Mouse (Mus musculus) liver, embryonic 14.5 days (tissue): ENCODE results near the gene 4833423E24Rik. TPM values are rescaled to one million over a fixed set of nuclear protein-coding genes. Genes with fewer than 3 reads are reported as not detected.

Source experiments
- ATAC-seq: fragments of 200-750 bp; cut with Nextera tagmentation; 2 replicates; pipeline ENCODE4 v1.8.0; 2017; ENCODE audit warnings: moderate number of reproducible peaks, mild to moderate bottlenecking, moderate library complexity; ENCODE audit not compliant: insufficient read depth
- DNase-seq, 3 experiments: peaks; one replicate each; pipeline ENCODE4 v3.0.0-alpha.2; 2012 to 2013; ENCODE audit warnings: low read depth in 3 of 3, low spot score in 3 of 3
- H3K27ac ChIP-seq: fragments of 300-500 bp; sonication (generic); 2 replicates; pipeline ENCODE4 v1.5.1; 2014; ENCODE audit warnings: moderate library complexity, mild to moderate bottlenecking, control low read depth, inconsistent platforms
- H3K27me3 ChIP-seq: fragments of 300-500 bp; sonication (generic); 2 replicates; pipeline ENCODE4 v1.6.1; 2014; ENCODE audit warnings: mild to moderate bottlenecking, low read length, moderate library complexity; ENCODE audit not compliant: control insufficient read depth, insufficient read depth
- H3K36me3 ChIP-seq: fragments of 300-500 bp; sonication (generic); replicated peaks from 2 replicates; pipeline ENCODE4 v1.6.1; 2014; ENCODE audit warnings: low read depth; ENCODE audit not compliant: control insufficient read depth, insufficient read depth
- H3K4me1 ChIP-seq, 2 experiments: fragments of 200-500 bp in 1 of 2; fragments of 300-500 bp in 1 of 2; sonication (generic) in 1 of 2; replicated peaks; 2 replicates each; pipeline ENCODE4 v1.6.1; 2012 to 2014; ENCODE audit warnings: antibody characterized with exemption in 1 of 2, inconsistent platforms in 1 of 2, low read length in 1 of 2; ENCODE audit not compliant: control insufficient read depth in 2 of 2, insufficient read depth in 2 of 2
- H3K4me2 ChIP-seq: fragments of 300-500 bp; sonication (generic); 2 replicates; pipeline ENCODE4 v1.6.1; 2014; ENCODE audit warnings: low read depth, mild to moderate bottlenecking, control low read depth, moderate library complexity
- H3K4me3 ChIP-seq, 2 experiments: fragments of 200-500 bp in 1 of 2; fragments of 300-500 bp in 1 of 2; sonication (generic) in 1 of 2; 2 replicates each; pipeline ENCODE4 v1.5.1; 2012 to 2014; ENCODE audit warnings: low read depth in 2 of 2, low read length in 2 of 2, mild to moderate bottlenecking in 2 of 2, control low read depth in 1 of 2, inconsistent platforms in 1 of 2, moderate library complexity in 1 of 2; ENCODE audit not compliant: insufficient read depth in 1 of 2
- H3K9ac ChIP-seq: fragments of 300-500 bp; sonication (generic); replicated peaks from 2 replicates; pipeline ENCODE4 v1.6.1; 2014; ENCODE audit warnings: mild to moderate bottlenecking, control low read depth, moderate library complexity
- H3K9me3 ChIP-seq: fragments of 300-500 bp; sonication (generic); 2 replicates; pipeline ENCODE4 v1.6.1; 2016; ENCODE audit warnings: low read length, mixed read lengths; ENCODE audit not compliant: control insufficient read depth
- CTCF ChIP-seq: IDR thresholded peaks from 2 replicates; pipeline ENCODE4 v1.5.1; 2016; ENCODE audit warnings: antibody characterized with exemption, low read depth, control low read depth
- EP300 ChIP-seq: IDR thresholded peaks from 2 replicates; pipeline ENCODE4 v1.6.1; 2016; ENCODE audit warnings: antibody characterized with exemption, low read depth
- WGBS: fragments of 180-500 bp; shearing (Covaris S2); extraction: QIAGEN DNeasy Blood & Tissue Kit; methylation state at CpG from one replicate; pipeline ENCODE4 v1.1.7; 2014; ENCODE audit not compliant: insufficient replicate concordance; 5-methylcytosine and 5-hydroxymethylcytosine counted together
- polyA plus RNA-seq, 2 experiments: library from polyadenylated mRNA; depleted of rRNA in 1 of 2; stranded (reverse) in 1 of 2; unstranded in 1 of 2; fragments of >200 nt; fragmentation: Nextera tagmentation in 1 of 2; extraction: Ambion mirVana in 1 of 2; gene quantifications; 2 replicates each; pipeline versions ENCODE4 v1.2.1 to v1.2.3; 2012 to 2014

The 4833423E24Rik gene
- polyA plus RNA-seq, 2 experiments: not detected

DNA sequence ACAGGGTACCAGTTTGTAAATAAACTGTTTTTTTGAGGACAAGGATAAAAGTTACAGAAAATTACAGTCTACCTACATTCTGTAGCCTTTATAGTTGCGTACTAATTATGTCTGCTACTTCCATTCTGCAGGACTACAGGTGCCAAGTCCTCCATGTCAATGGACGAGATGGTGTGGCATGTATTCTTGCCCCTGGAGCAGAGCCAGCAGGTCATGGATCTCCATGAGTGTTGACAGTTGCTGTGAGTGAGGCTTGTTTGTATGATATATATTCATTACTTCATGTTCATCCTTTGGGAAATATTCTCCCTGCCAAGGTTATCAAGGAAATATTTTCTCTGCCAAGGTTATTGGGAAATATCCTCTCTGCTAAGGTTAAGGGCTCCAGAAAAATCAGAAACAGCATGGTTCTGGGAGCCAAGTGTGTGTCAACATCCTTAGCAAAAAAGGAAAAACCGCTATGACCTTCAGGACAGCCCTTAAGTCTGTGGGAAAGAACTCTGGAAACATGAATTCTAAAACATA, 52.0 kb downstream of the 4833423E24Rik start:
- H3K27me3 ChIP-seq: no peaks in the 10 kb centered on the region
- H3K4me1 ChIP-seq: no peaks in the 10 kb centered on the region
- WGBS: 42% methylated on average over 3 of the region's 3 CpGs
- H3K27ac ChIP-seq: no peak overlapping the region
- H3K4me3 ChIP-seq: no peak overlapping the region
- DNase-seq: no peak
- no peaks in the 10 kb centered on the region for H3K36me3 ChIP-seq
- H3K9me3 ChIP-seq: no peaks in the 10 kb centered on the region
- H3K4me2 ChIP-seq: no peak overlapping the region
- TF ChIP-seq CTCF (no peak), EP300 (no peak)
- ATAC-seq: no peak
- no peak overlapping the region for H3K9ac ChIP-seq

- DNase-seq (no peak), ATAC-seq (no peak)
- WGBS: 19% methylated on average over 1 of the region's 1 CpGs
- H3K9ac ChIP-seq: no peak within 1 kb of the TSS
- H3K4me3 ChIP-seq: no peak within 1 kb of the TSS
- no peaks in the 10 kb centered on the region for H3K9me3 ChIP-seq
- H3K4me1 ChIP-seq: no peaks in the 10 kb centered on the region
- no peak within 1 kb of the TSS for H3K27ac ChIP-seq
- no peak within 1 kb of the TSS for H3K4me2 ChIP-seq
- TF ChIP-seq EP300: no peak
- H3K27me3 ChIP-seq: no peaks in the 10 kb centered on the region
- H3K36me3 ChIP-seq: no peaks in the 10 kb centered on the region
These were observed 75.3 kb downstream of the 4833423E24Rik start, which contains the start of gene Olfr995 for GRCm38 (mm10) chr2:85443539-85443938. Olfr995 (minus strand) TSS chr2:85443639.

DNA sequence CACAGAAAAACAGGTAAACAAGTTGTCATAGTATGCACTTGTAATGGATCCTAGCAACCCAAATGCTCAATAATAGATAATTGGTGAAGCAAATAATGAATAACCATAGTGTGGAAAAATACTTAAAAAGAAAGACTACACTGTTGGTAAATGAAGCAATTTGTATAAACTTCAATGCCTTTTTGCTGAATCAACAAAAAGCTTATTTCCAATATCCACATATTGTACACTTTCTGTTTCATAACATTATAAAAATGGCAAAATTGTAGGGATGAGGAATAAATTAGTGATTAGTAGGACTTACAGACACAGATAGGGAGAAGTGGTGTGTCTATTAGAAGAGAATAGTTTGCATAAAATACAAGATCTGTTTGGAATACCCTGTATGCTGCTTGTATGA, 76.3 kb downstream of the 4833423E24Rik start:
- H3K9ac ChIP-seq: no peak overlapping the region
- TF ChIP-seq EP300 (no peak), CTCF (no peak)
- ATAC-seq: no peak
- H3K27me3 ChIP-seq: no peaks in the 10 kb centered on the region
- H3K4me3 ChIP-seq: no peak overlapping the region
- H3K9me3 ChIP-seq: no peaks in the 10 kb centered on the region
- no peak overlapping the region for H3K27ac ChIP-seq
- no peak overlapping the region for H3K4me2 ChIP-seq
- no peaks in the 10 kb centered on the region for H3K36me3 ChIP-seq
- no peak for DNase-seq
- no peaks in the 10 kb centered on the region for H3K4me1 ChIP-seq

GRCm38 (mm10) chr2:85436351-85436750, 82.5 kb downstream of the 4833423E24Rik start, which contains the start of gene Olfr994:
Olfr994 (minus strand) TSS chr2:85436451.
- H3K4me1 ChIP-seq: no peaks in the 10 kb centered on the region
- DNase-seq: no peak
- ATAC-seq: no peak
- 67% methylated on average over 3 of the region's 3 CpGs for WGBS
- H3K9ac ChIP-seq: no peak within 1 kb of the TSS
- TF ChIP-seq EP300 (no peak), CTCF (no peak)
- no peak within 1 kb of the TSS for H3K4me2 ChIP-seq
- no peaks in the 10 kb centered on the region for H3K36me3 ChIP-seq
- no peak within 1 kb of the TSS for H3K4me3 ChIP-seq
- no peaks in the 10 kb centered on the region for H3K9me3 ChIP-seq
- H3K27ac ChIP-seq: no peak within 1 kb of the TSS
- no peaks in the 10 kb centered on the region for H3K27me3 ChIP-seq

Other genes starting within 250 kb of the 4833423E24Rik start
- gene Olfr987, start 179.7 kb downstream of the 4833423E24Rik start, polyA plus RNA-seq (2012; rRNA removed): not detected in 2 replicates
- gene Olfr987, start 179.7 kb downstream of the 4833423E24Rik start, polyA plus RNA-seq (2014; fragmentation: Nextera tagmentation; extraction: Ambion mirVana): not detected in 2 replicates
- gene Olfr988, start 155.8 kb downstream of the 4833423E24Rik start, polyA plus RNA-seq (2012; rRNA removed): not detected in 2 replicates
- not detected in 2 replicates for gene Olfr988, start 155.8 kb downstream of the 4833423E24Rik start, polyA plus RNA-seq (2014; fragmentation: Nextera tagmentation; extraction: Ambion mirVana)
- gene Olfr992, start 109.6 kb downstream of the 4833423E24Rik start, polyA plus RNA-seq (2012; rRNA removed): not detected in 2 replicates
- not detected in 2 replicates for gene Olfr992, start 109.6 kb downstream of the 4833423E24Rik start, polyA plus RNA-seq (2014; fragmentation: Nextera tagmentation; extraction: Ambion mirVana)
- gene Olfr993, start 104.1 kb downstream of the 4833423E24Rik start, polyA plus RNA-seq (2012; rRNA removed): not detected in 2 replicates
- gene Olfr993, start 104.1 kb downstream of the 4833423E24Rik start, polyA plus RNA-seq (2014; fragmentation: Nextera tagmentation; extraction: Ambion mirVana): not detected in 2 replicates
- not detected in 2 replicates for gene Olfr994, start 82.6 kb downstream of the 4833423E24Rik start, polyA plus RNA-seq (2012; rRNA removed)
- not detected in 2 replicates for gene Olfr994, start 82.6 kb downstream of the 4833423E24Rik start, polyA plus RNA-seq (2014; fragmentation: Nextera tagmentation; extraction: Ambion mirVana)
- not detected in 2 replicates for gene Olfr995, start 75.4 kb downstream of the 4833423E24Rik start, polyA plus RNA-seq (2012; rRNA removed)
- not detected in 2 replicates for gene Olfr995, start 75.4 kb downstream of the 4833423E24Rik start, polyA plus RNA-seq (2014; fragmentation: Nextera tagmentation; extraction: Ambion mirVana)
- gene Olfr996, start 60.2 kb upstream of the 4833423E24Rik start, polyA plus RNA-seq (2012; rRNA removed): not detected in 2 replicates
- not detected in 2 replicates for gene Olfr996, start 60.2 kb upstream of the 4833423E24Rik start, polyA plus RNA-seq (2014; fragmentation: Nextera tagmentation; extraction: Ambion mirVana)
- not detected in 2 replicates for gene Olfr998, start 69.9 kb upstream of the 4833423E24Rik start, polyA plus RNA-seq (2012; rRNA removed)
- gene Olfr998, start 69.9 kb upstream of the 4833423E24Rik start, polyA plus RNA-seq (2014; fragmentation: Nextera tagmentation; extraction: Ambion mirVana): not detected in 2 replicates
- not detected in 2 replicates for gene Olfr1000, start 92.9 kb upstream of the 4833423E24Rik start, polyA plus RNA-seq (2012; rRNA removed)
- gene Olfr1000, start 92.9 kb upstream of the 4833423E24Rik start, polyA plus RNA-seq (2014; fragmentation: Nextera tagmentation; extraction: Ambion mirVana): not detected in 2 replicates
- not detected in 2 replicates for gene Olfr1002, start 131.7 kb upstream of the 4833423E24Rik start, polyA plus RNA-seq (2012; rRNA removed)
- gene Olfr1002, start 131.7 kb upstream of the 4833423E24Rik start, polyA plus RNA-seq (2014; fragmentation: Nextera tagmentation; extraction: Ambion mirVana): not detected in 2 replicates
- not detected in 2 replicates for gene Olfr154, start 145.4 kb upstream of the 4833423E24Rik start, polyA plus RNA-seq (2012; rRNA removed)
- gene Olfr154, start 145.4 kb upstream of the 4833423E24Rik start, polyA plus RNA-seq (2014; fragmentation: Nextera tagmentation; extraction: Ambion mirVana): not detected in 2 replicates
- not detected in 2 replicates for gene Olfr1006, start 159.7 kb upstream of the 4833423E24Rik start, polyA plus RNA-seq (2012; rRNA removed)
- gene Olfr1006, start 159.7 kb upstream of the 4833423E24Rik start, polyA plus RNA-seq (2014; fragmentation: Nextera tagmentation; extraction: Ambion mirVana): not detected in 2 replicates
- not detected in 2 replicates for gene Olfr1008, start 170.4 kb upstream of the 4833423E24Rik start, polyA plus RNA-seq (2012; rRNA removed)
- not detected in 2 replicates for gene Olfr1008, start 170.4 kb upstream of the 4833423E24Rik start, polyA plus RNA-seq (2014; fragmentation: Nextera tagmentation; extraction: Ambion mirVana)
- gene Olfr1009, start 196.4 kb upstream of the 4833423E24Rik start, polyA plus RNA-seq (2012; rRNA removed): not detected in 2 replicates
- not detected in 2 replicates for gene Olfr1009, start 196.4 kb upstream of the 4833423E24Rik start, polyA plus RNA-seq (2014; fragmentation: Nextera tagmentation; extraction: Ambion mirVana)
- not detected in 2 replicates for gene Olfr1012, start 243.7 kb upstream of the 4833423E24Rik start, polyA plus RNA-seq (2012; rRNA removed)
- gene Olfr1012, start 243.7 kb upstream of the 4833423E24Rik start, polyA plus RNA-seq (2014; fragmentation: Nextera tagmentation; extraction: Ambion mirVana): not detected in 2 replicates
- not detected in 2 replicates for gene Olfr1013, start 248.1 kb upstream of the 4833423E24Rik start, polyA plus RNA-seq (2012; rRNA removed)
- gene Olfr1013, start 248.1 kb upstream of the 4833423E24Rik start, polyA plus RNA-seq (2014; fragmentation: Nextera tagmentation; extraction: Ambion mirVana): not detected in 2 replicates